Mouse (Mus musculus): ENCODE data around the gene Kifc1.
"Not testable (repeated sequence)": the region's sequence is repeated elsewhere in the genome, so short reads cannot be mapped to it uniquely, and the experiment has no call there.

Gene Kifc1

DNA sequence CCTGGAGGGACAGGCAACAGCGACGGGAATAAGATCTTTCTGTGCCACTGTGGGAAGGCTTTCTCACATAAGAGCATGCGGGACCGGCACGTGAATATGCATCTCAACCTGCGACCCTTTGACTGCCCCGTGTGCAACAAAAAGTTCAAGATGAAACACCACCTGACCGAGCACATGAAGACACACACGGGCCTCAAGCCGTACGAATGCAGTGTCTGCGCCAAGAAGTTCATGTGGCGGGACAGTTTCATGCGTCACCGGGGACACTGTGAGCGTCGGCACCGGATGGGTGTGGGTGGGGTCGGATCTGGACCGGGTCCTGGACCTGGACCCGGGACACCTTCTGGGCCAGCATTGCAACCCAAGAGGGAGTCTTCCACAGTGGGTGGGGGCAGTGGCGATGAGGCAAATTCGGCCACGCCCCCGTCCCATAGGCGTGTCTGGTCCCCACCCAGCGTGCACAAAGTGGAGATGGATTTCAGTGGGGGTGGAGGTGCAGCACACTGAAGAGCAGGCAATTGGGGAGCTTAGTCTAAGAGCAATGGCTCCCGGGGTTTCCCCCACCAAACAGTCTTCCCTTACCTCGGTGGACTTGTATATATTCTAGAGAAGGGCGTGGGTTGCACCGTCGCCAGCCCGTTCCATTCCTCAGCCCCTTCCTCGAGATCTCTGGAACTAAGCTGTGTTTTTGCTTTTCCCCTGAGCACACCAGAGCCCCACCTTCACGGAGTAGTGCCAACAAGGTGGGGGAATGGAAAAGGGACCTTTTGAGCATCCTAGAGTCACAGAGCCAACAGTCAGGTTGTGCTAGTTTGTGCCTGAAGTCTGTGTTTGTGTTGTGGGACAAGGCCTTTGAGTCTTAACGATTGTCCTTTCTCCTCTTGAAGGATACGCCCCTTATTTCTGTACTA lies 28.1 kb upstream of the Kifc1 start:
- no peak for DNase-seq (ENCODE audit: low read depth)

DNA sequence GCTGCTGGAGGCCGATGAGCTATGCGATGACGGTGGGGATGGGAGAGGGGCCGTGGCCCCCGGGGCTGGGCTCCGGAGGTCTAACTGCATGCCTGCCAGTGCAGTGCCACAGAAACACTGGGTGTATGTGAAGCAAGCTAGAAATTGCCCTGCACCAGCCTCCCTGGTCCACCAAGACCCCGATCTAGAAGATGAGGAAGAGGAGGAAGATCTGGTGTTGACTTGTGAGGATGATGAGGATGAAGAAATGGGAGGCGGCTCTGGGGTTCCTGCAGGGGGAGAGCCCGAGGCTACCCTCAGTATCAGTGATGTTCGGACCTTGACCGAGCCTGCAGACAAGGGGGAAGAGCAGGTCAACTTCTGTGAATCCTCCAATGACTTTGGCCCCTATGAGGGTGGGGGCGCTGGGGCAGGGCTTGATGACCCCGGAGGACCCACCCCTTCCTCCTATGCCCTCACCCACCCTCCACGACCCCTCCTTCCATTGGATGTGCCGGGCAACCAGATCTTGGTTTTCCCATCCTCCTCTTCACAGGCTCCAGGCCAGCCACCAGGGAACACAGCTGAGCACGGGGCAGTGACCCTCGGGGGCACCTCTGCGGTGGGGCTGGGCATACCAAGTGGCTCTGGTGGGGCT lies 27.3 kb upstream of the Kifc1 start:
- no peak for DNase-seq (ENCODE audit: low read depth)

DNA sequence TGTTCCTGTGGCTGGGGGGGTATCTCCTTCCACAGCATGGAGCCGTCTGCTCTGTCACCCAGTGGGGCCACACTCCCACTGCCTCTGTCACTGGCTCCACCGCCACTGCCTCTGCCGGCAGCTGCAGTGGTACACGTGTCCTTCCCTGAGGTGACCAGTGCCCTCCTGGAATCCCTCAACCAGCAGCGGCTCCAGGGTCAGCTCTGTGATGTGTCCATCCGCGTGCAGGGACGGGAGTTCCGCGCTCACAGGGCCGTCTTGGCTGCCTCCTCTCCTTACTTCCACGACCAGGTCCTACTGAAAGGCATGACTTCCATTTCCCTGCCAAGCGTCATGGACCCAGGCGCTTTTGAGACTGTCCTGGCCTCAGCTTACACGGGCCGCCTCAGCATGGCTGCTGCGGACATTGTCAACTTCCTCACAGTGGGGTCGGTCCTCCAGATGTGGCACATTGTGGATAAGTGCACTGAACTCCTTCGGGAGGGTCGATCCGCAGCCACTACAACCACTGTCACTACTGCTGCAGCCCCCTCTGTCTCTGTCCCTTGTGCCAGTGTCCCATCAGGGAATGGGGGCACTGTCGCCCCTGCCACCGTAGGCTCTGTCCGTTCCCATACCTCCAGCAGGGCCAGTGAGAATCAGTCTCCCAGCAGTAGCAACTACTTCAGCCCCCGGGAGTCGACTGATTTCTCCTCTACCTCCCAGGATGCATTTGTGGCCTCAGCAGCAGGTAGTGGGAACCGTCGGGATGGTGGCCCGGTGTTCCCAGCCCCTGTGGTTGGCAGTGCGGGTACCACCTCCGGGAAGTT lies 26.6 kb upstream of the Kifc1 start:
- no peak for DNase-seq (ENCODE audit: low read depth)

DNA sequence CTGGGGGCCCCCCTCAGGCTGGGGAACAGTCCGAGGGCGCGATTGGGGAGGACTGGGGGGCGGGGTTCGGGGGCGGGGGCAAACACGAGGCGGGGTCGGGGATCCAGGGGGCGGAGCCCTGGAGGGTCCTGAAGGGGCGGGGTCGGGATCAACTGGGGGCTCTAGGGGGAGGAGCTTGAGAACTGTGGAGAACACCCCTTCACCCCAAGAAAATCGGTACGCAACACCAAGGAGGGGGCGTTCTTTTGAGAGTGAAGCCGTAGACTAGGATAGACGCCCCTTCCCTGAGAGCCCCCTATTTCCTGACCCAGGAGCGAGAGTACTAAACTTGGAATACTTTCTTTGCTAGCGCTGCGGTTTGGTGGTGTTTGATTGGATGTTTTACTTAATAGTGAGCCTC lies 25.8 kb upstream of the Kifc1 start:
- DNase-seq (ENCODE audit: low read depth): no peak

DNA sequence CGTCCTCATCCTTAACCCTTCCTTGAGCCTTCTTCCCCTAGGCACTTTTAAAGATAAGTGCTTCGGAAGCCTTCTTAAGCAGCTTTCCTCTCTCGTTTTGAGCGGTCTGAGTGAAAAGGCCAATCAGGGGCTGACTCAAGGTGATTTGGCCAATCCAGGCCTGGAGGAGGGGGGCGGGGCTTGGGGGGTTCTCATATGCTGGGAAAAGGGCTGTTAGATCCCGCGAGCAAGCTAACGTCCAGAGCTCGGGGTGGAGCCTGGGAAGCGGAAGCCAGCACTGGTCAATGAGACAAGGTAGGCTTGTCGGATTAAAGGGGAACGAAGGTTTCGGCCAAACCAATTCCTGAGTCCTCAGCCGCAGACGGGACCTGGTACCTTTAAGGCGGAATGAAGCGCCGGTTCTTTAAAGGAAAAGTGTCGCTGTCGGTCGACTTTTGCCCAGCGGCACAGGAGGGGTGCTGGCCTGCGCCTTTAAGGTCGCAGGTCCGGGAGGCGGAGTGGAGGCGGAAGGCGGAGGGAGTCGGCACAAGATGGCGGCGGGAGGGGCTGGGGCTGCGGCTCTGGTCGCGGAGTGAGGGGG lies 25.3 kb upstream of the Kifc1 start, which contains the start of the genes Tapbp and Zbtb22:
TSS of gene Tapbp (plus strand) at position 229 of the 580 bp plus-strand sequence.
TSS of gene Zbtb22 (plus strand) at position 234 of the 580 bp plus-strand sequence.
- DNase-seq (ENCODE audit: low read depth): peak; percentile 96

DNA sequence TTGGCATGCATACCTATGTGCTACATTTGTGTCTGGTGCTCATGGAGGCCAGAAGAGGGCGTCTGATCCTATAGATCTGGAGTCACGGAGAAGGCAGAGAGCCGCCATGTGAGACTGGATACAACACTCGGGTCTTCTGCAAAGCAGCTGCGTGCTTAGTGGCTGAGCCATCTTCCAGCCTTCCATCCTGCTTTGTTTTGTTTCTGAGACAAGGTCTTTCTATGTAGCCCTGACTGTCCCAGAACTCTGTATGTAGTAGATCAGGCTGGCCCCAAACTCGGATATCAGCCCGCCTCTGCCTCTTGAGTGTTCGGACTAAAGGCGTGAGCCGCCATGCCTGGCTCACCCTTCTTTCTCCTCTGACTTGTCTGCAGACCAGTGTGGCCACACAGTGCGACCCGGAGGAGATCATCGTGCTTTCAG lies 24.5 kb upstream of the Kifc1 start:
- no peak for DNase-seq (ENCODE audit: low read depth)

DNA sequence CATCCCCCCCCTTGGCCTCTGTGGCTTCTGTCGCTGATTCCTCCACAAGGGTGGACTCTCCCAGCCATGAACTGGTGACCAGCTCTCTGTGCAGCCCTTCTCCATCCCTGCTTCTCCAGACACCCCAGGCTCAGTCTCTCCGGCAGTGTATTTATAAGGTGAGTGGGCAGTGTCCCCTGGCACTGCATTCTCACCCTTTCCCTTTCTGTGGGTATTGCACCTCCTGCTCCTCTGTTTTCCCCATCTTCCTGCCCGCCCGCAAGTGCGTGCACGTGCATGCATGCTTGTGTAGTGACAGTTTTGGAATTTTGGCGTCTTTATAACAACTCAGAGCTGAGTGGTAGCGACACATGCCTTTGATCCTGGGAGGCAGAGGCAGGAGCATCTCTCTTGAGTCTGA lies 23.4 kb upstream of the Kifc1 start:
- no peak for DNase-seq (ENCODE audit: low read depth)

DNA sequence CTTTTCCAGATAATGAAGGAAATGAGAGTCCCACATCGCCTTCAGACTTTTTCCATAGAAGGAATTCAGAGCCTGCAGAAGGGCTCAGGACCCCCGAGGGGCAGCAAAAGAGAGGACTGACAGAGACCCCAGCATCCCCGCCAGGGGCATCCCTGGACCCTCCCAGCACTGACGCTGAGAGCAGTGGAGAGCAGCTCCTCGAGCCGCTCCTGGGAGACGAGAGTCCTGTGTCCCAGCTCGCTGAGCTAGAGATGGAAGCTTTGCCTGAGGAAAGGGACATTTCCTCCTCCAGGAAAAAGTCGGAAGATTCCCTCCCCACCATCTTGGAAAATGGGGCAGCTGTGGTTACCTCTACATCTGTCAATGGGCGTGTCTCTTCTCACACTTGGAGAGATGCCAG lies 22.8 kb upstream of the Kifc1 start:
- no peak for DNase-seq (ENCODE audit: low read depth)

DNA sequence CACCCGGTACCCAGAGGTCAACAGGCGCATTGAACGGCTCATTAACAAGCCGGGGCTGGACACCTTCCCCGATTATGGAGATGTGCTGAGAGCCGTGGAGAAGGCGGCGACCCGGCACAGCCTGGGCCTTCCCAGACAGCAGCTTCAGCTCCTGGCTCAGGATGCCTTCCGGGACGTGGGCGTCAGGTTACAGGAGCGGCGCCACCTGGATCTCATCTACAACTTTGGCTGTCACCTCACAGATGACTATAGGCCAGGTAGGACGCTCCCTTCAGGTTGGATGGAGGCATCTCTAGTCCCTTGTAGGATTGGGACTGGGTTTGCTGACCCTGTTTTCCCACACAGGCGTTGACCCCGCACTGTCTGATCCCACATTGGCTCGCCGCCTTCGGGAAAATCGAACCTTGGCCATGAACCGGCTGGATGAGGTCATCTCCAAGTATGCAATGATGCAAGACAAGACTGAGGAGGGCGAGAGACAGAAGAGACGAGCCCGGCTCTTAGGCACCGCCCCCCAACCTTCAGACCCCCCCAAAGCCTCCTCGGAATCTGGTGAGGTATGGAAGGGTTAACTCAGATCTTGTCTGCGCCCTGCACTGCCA lies 21.5 kb upstream of the Kifc1 start:
- no peak for DNase-seq (ENCODE audit: low read depth)

DNA sequence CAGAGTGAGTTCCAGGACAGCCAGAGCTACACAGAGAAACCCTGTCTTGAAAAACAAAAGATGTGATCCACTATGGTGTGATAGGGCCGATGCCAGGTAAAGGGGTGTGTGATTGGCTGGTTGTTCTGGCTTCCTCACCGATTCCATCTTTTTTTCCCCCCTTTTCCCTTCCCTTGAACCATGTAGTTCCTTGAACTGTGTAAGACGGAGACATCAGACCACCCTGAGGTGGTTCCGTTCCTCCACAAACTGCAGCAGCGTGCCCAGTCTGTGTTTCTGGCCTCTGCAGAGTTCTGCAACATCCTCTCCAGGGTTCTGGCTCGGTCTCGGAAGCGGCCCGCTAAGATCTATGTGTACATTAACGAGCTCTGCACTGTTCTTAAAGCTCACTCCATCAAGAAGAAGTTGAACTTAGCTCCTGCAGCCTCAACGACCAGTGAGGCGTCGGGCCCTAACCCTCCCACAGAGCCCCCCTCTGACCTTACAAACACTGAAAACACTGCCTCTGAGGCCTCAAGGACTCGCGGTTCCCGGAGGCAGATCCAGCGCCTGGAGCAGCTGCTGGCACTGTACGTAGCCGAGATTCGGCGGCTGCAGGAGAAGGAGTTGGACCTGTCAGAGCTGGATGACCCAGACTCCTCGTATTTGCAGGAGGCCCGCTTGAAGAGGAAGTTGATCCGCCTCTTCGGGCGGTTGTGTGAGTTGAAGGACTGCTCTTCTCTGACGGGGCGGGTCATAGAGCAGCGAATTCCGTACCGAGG lies 20.8 kb upstream of the Kifc1 start:
- DNase-seq (ENCODE audit: low read depth): no peak

DNA sequence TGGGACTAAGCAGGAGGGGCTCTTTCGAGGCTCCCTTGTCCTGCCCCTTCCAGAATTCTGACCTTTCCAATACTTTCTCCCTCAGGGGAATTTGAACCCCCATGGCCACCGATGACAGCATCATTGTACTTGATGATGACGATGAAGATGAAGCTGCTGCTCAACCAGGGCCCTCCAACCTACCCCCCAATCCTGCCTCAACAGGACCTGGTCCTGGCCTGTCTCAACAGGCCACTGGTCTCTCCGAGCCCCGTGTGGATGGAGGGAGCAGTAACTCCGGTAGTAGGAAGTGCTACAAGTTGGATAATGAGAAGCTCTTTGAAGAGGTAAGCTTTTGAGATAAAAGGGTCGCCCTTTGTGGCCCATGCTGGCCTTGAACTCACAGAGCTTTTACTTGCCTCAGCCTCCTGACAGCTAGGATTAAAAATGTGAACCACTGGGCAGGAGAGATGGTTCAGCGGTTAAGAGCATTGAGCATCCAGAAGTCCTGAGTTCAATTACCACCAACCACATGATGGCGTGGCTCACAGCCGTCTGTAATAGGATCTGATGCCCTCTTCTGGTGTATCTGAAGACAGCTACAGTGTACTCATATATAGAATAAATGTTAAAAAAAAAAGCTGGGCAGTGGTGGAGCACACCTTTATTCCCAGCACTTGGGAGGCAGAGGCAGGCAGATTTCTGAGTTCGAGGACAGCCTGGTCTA lies 20.0 kb upstream of the Kifc1 start:
- peak; percentile 71 for DNase-seq (ENCODE audit: low read depth)

DNA sequence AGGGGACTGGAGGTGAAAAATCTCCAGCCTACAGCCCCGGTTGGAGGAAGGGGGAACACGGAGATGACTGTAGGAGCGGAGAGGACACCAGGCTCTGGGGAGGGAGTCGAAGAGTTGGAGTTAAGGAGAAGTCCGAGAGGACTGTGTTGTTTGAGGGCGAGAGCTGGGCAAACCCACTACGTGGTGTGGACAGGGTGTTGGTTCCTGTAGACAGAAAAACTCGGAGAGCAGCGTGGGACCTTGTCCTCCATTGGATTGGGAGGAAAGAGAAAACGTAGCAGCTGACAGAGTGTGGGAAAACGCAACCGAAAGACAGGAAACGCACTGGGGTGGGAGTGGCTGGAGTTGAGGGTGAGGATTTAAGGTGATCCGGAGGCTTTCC lies 19.4 kb upstream of the Kifc1 start:
- DNase-seq (ENCODE audit: low read depth): peak; percentile 65

DNA sequence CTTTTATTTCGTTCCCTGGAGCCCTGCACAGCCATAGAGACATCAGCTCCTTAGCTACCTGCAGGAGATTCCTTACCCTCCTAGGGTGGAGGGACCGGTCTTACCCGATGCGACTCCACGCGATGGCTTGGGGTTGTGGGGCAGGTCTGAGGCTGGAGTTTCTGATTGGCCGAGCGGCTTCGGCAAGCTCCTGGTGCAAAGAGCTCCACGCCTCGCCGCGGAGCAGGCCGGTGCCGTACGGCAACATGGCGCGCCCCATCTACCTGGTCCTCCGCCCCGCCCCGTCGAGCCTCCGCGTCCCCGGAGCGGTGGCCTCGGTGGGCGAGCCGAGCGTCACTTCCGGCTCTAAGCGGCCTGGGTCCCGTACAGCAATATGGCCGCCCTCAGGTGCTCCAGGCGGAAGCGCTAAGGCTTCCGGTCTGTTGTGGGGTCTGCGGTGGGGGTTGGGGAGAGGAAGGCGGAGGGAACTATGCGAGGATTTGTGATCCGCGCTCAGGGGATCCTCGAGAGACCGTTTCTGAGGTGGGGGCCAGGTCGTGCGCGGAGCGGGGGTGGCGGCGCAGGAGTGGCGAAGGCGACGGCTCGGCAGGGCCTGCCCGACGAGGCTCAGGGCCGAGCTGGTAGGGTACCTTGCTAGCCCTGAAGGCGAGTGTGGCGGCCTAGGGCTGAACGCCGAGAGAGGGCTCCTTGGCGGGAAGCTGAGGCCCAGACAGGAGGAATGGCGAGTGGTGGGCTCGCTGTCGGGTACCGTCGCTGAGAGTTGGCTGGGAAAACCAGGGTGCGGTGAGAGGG lies 18.8 kb upstream of the Kifc1 start, which contains the start of gene Daxx:
TSS of gene Daxx (plus strand) at position 338 of the 792 bp plus-strand sequence.
- peak; percentile 98 for DNase-seq (ENCODE audit: low read depth)

DNA sequence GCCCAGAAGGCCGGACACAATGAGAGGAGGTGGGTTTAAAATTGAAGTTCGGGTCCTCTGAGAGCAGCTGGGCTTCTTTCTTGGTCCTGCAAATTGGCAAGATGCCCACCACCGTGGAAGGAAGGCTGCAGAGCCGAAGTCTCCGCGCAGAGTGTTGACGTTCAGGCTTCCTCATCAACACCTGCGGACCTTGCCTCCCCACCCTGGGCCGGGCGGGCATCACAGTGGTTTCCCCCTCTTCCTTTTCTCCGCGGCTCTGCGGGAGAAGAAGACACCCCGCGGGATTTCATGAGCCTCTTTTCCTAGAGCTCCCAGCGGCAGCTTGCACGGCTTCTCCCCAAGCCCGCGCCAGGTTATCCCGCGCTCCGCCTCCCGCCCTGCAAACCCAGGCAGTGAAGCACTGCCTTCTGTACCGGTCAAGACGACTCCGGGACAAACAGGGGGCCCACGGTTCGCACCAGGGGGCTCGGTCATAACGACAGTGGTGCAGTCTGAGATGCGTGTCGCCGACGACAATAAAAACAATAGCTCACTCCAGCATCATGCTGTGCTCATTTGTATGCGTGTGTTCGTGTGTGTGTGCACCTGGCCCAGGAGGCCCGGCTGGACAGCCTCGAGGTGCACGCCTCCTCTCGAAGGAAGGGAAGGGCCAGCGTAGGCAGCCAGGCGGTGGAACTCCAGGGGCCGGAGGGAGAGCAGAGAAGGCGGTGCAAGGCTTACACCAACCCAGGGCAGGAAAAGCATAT lies 18.0 kb upstream of the Kifc1 start:
- peak; percentile 45 for DNase-seq (ENCODE audit: low read depth)

DNA sequence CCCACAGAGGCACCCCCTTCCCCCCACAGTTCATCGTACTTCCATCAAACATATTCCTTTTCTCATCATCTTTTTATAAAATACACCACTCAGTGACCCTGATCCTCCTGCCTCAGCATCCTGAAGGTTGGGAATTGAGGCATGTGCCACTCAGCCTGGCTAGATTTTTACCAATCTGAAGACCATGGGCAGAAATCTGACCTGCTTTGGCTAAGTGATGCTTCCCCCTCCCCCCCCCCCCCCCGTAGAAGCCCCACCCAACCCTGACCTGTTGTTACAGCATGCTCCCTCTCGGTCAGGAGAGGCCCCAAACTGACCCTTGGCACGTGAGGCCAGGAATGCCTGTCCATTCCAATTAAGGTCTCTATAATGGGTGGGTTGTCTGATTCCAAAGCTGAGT lies 14.4 kb upstream of the Kifc1 start, which contains the start of gene Platr17:
TSS of gene Platr17 (plus strand) at position 301 of the 400 bp plus-strand sequence.
- not testable (repeated sequence) for DNase-seq (ENCODE audit: low read depth)

DNA sequence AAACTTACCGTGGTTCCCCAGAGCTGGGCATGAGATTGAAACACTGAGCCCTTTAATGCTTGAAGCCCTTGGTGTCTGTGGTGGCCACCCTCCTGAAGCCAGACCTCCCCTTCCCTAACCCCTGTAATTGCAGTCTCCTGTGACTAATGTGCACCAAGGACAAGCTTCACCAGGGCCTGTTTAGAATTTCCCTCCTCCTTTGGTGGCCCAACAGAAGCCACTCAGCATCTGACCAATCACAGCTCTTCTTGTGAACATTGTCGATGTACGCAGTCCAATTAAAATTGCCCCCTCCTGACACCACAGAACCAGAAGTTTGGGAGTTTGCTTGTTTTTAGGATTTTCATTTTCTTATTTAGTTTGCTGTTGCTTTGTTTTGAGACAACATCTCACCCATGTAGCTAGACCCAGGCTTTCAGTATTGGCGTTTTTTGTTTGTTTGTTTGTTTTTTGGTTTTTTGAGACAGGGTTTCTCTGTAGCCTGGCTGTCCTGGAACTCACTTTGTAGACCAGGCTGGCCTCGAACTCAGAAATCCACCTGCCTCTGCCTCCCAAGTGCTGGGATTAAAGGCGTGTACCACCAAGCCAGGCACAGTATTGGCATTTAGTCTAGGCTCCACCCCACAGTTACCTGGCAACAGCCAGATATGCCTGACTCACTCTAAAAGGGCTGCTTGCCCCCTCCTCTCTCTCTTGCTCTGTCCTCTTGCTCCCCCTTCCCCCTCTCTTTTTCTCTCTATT lies 13.6 kb upstream of the Kifc1 start:
- DNase-seq (ENCODE audit: low read depth): not testable (repeated sequence)

DNA sequence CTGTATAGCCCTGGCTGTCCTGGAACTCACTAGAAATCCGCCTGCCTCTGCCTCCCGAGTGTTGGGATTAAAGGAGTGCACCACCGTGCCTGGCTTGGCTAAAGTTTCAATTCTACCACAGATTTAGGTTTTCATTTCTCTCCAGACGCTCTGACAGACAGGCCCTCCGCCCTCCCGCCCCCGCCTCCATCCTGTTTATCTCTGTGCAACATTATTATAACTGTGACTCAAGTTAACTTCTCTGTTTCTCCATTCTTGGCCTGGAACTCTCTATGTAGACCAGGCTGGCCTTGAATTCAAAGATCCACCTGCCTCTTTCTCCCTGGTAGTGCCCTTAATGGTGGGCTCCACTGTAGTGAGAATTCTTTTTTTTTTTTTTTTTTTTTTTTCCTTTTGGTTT lies 12.0 kb upstream of the Kifc1 start:
- peak; percentile 66 for DNase-seq (ENCODE audit: low read depth)

DNA sequence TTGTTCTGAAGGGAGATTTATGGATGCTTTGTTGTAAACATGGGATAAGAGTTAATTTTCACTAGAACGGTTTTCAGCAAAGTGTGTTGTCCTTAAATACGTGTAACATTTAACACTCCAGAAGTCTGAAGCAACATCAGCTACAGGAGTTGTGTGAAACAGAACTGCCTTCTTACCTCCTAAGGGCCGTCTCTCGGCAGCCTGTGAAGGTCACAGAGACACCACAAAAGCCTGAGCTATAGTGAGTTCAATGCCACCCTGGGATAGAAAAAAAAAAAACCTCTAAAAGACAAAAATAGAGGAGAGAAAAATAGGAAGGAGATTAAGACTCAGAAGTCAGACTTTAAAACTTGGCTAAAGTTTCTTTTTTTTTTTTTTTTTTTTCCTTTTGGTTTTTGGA lies 11.6 kb upstream of the Kifc1 start:
- DNase-seq (ENCODE audit: low read depth): peak; percentile 42
